Mouse (Mus musculus) spleen, adult 2 months (tissue): ENCODE measurements around the gene Cntnap5a.

Experiments used
- CTCF ChIP-seq: fragments of 200-500 bp; IDR thresholded peaks from 2 replicates; pipeline ENCODE4 v1.5.1; 2011; ENCODE audit warnings: mild to moderate bottlenecking, inconsistent platforms; ENCODE audit not compliant: insufficient read depth, insufficient read length, insufficient replicate concordance; ENCODE audit errors: extremely low read depth
- POLR2A ChIP-seq: fragments of 200-500 bp; IDR thresholded peaks from 2 replicates; pipeline ENCODE4 v1.6.1; 2011; ENCODE audit warnings: low read depth, low read length, inconsistent platforms

DNA sequence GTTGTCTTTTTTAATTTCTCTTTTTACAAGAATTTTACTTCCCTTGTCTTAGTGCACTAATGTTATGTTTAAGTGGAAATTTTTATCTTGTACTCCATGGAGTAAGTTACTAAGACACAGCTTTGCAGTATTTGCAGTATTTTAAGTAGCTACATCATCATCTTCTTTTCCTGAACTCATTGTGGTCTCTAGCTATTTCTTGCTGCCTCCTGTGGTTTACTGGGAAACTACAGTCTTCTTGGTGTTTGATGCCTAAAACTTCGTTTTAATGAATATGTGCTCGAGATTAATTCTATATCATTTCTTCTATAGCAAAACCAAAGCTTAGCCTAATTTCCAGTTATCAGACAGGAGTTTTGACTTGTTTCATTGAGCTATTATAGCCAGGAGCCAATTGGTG lies 37.6 kb upstream of the Cntnap5a start:
- no peak for TF ChIP-seq CTCF
- no peak for TF ChIP-seq POLR2A
